Mouse (Mus musculus): Measurements from ENCODE around the gene Gm21887. TPM values are rescaled to one million over a fixed set of nuclear protein-coding genes. Genes with fewer than 3 reads are reported as not detected.
"Not testable (repeated sequence)": the region's sequence is repeated elsewhere in the genome, so short reads cannot be mapped to it uniquely, and the experiment has no call there.

Gm21887 gene
- polyA plus RNA-seq, 1 experiment, result 891 TPM

GRCm38 (mm10) chrX:169995909-169996521 lies 13.4 kb upstream of the Gm21887 start:
- not testable (repeated sequence) for DNase-seq (ENCODE audit: extremely low spot score in 1 of 2, low spot score in 1 of 2)

- DNase-seq (ENCODE audit: extremely low spot score in 1 of 2, low spot score in 1 of 2), result peak; percentile 88 to 95
These were observed 12.5 kb upstream of the Gm21887 start for GRCm38 (mm10) chrX:169996926-169997325.

GRCm38 (mm10) chrX:169997456-169997853 lies 12.0 kb upstream of the Gm21887 start:
- not testable (repeated sequence) for DNase-seq (ENCODE audit: extremely low spot score in 1 of 2, low spot score in 1 of 2)

- peak; percentile 97 to 99 for DNase-seq (ENCODE audit: extremely low spot score in 1 of 2, low spot score in 1 of 2)
These were observed 11.5 kb upstream of the Gm21887 start for GRCm38 (mm10) chrX:169997854-169998456.

GRCm38 (mm10) chrX:169998559-169999219 lies 10.8 kb upstream of the Gm21887 start:
- DNase-seq (ENCODE audit: extremely low spot score in 1 of 2, low spot score in 1 of 2), result not testable (repeated sequence)

GRCm38 (mm10) chrX:169999226-169999883 lies 10.1 kb upstream of the Gm21887 start:
- DNase-seq (ENCODE audit: extremely low spot score in 1 of 2, low spot score in 1 of 2), result not testable (repeated sequence)

GRCm38 (mm10) chrX:169999912-170000641 lies 9.4 kb upstream of the Gm21887 start:
- DNase-seq (ENCODE audit: extremely low spot score in 1 of 2, low spot score in 1 of 2), result not testable (repeated sequence)

- not testable (repeated sequence) for DNase-seq (ENCODE audit: extremely low spot score in 1 of 2, low spot score in 1 of 2)
These were observed 8.6 kb upstream of the Gm21887 start for GRCm38 (mm10) chrX:170000642-170001387.

GRCm38 (mm10) chrX:170001388-170001695 lies 8.1 kb upstream of the Gm21887 start:
- not testable (repeated sequence) for DNase-seq (ENCODE audit: extremely low spot score in 1 of 2, low spot score in 1 of 2)

GRCm38 (mm10) chrX:170002510-170003197 lies 6.8 kb upstream of the Gm21887 start:
- DNase-seq (ENCODE audit: extremely low spot score in 1 of 2, low spot score in 1 of 2), result not testable (repeated sequence)

- DNase-seq (ENCODE audit: extremely low spot score in 1 of 2, low spot score in 1 of 2), result not testable (repeated sequence)
These were observed 5.9 kb upstream of the Gm21887 start for GRCm38 (mm10) chrX:170003536-170003935.

GRCm38 (mm10) chrX:170004236-170004635 lies 5.2 kb upstream of the Gm21887 start:
- not testable (repeated sequence) for DNase-seq (ENCODE audit: extremely low spot score in 1 of 2, low spot score in 1 of 2)

GRCm38 (mm10) chrX:170004793-170005192 lies 4.7 kb upstream of the Gm21887 start:
- not testable (repeated sequence) for DNase-seq (ENCODE audit: extremely low spot score in 1 of 2, low spot score in 1 of 2)

- not testable (repeated sequence) for DNase-seq (ENCODE audit: extremely low spot score in 1 of 2, low spot score in 1 of 2)
These were observed 4.3 kb upstream of the Gm21887 start for GRCm38 (mm10) chrX:170005194-170005593.

- not testable (repeated sequence) for DNase-seq (ENCODE audit: extremely low spot score in 1 of 2, low spot score in 1 of 2)
These were observed 3.7 kb upstream of the Gm21887 start for GRCm38 (mm10) chrX:170005695-170006297.

GRCm38 (mm10) chrX:170006694-170007247 lies 2.7 kb upstream of the Gm21887 start:
- not testable (repeated sequence) for DNase-seq (ENCODE audit: extremely low spot score in 1 of 2, low spot score in 1 of 2)

- DNase-seq (ENCODE audit: extremely low spot score in 1 of 2, low spot score in 1 of 2), result not testable (repeated sequence)
These were observed 1.9 kb upstream of the Gm21887 start for GRCm38 (mm10) chrX:170007375-170008178.

GRCm38 (mm10) chrX:170008179-170008467 lies 1.3 kb upstream of the Gm21887 start:
- DNase-seq (ENCODE audit: extremely low spot score in 1 of 2, low spot score in 1 of 2), result not testable (repeated sequence)
